Mouse (Mus musculus) left cerebral cortex, adult 18-20 months (tissue): ENCODE data around the gene Ino80b. TPM values are rescaled to one million over a fixed set of nuclear protein-coding genes. Genes with fewer than 3 reads are reported as not detected.

Experiments used
- DNase-seq, 2 experiments: peaks; one replicate each; pipeline ENCODE4 v3.0.0; 2021 to 2022; ENCODE audit warnings: low spot score in 2 of 2, mixed read lengths in 1 of 2
- total RNA-seq, 2 experiments: library from RNA; stranded (reverse); gene quantifications; 2 replicates each; pipeline ENCODE4 v1.2.3; 2021

Gene Ino80b
- total RNA-seq, 2 experiments from 2014 or later = 23.1 to 26.3 TPM

GRCm38 (mm10) chr6:83142211-83142731 is 17.0 kb upstream of the Ino80b start:
- DNase-seq = peak; percentile 66 to 82

GRCm38 (mm10) chr6:83141636-83142035 is 16.4 kb upstream of the Ino80b start:
- DNase-seq = no peak

- no peak for DNase-seq
Observed at GRCm38 (mm10) chr6:83140044-83140443, 14.8 kb upstream of the Ino80b start.

- no peak for DNase-seq
Observed at GRCm38 (mm10) chr6:83138056-83138455, 12.8 kb upstream of the Ino80b start.

- DNase-seq = peak; percentile 58 to 60
Observed at GRCm38 (mm10) chr6:83137576-83137950, 12.3 kb upstream of the Ino80b start.

GRCm38 (mm10) chr6:83136881-83137575 is 11.8 kb upstream of the Ino80b start:
- no peak for DNase-seq

GRCm38 (mm10) chr6:83136291-83136880 is 11.2 kb upstream of the Ino80b start:
- DNase-seq = no peak

- no peak for DNase-seq
Observed at GRCm38 (mm10) chr6:83135571-83136161, 10.4 kb upstream of the Ino80b start.

GRCm38 (mm10) chr6:83134951-83135513 is 9.8 kb upstream of the Ino80b start, which contains the start of gene Rtkn:
TSS of gene Rtkn (plus strand) at chr6:83135463.
- no peak for DNase-seq

- DNase-seq = no peak
Observed at GRCm38 (mm10) chr6:83134226-83134625, 9.0 kb upstream of the Ino80b start.

- no peak for DNase-seq
Observed at GRCm38 (mm10) chr6:83132176-83132919, 7.1 kb upstream of the Ino80b start.

GRCm38 (mm10) chr6:83131469-83132034 is 6.3 kb upstream of the Ino80b start:
- no peak for DNase-seq

- DNase-seq = no peak
Observed at GRCm38 (mm10) chr6:83127419-83127818, 2.2 kb upstream of the Ino80b start.

GRCm38 (mm10) chr6:83124851-83125312 is 349 bp downstream of the Ino80b start:
- peak; percentile 84 to 89 for DNase-seq

- no peak for DNase-seq
Observed at GRCm38 (mm10) chr6:83122961-83123360, 2.3 kb downstream of the Ino80b start.

GRCm38 (mm10) chr6:83121863-83122710 is 3.1 kb downstream of the Ino80b start:
- peak in 1 of 2 experiments; percentile 11 for DNase-seq

- DNase-seq = peak; percentile 91 to 96
Observed at GRCm38 (mm10) chr6:83120930-83121862, 4.0 kb downstream of the Ino80b start, which contains the start of gene Wbp1. TSS of gene Wbp1 (minus strand) at chr6:83121559.

GRCm38 (mm10) chr6:83119734-83120051 is 5.5 kb downstream of the Ino80b start:
- no peak for DNase-seq
